Mouse (Mus musculus) C2C12 (cell line): ENCODE data around the gene Med6. TPM values are rescaled to one million over a fixed set of nuclear protein-coding genes. Genes with fewer than 3 reads are reported as not detected.

Source experiments
- H3K27me3 ChIP-seq: one replicate; pipeline ENCODE4 v1.6.1; 2011; ENCODE audit not compliant: control insufficient read depth, insufficient read depth, insufficient read length
- H3K36me3 ChIP-seq: one replicate; pipeline ENCODE4 v1.6.1; 2011; ENCODE audit not compliant: control insufficient read depth, insufficient read depth
- H3K4me3 ChIP-seq: one replicate; pipeline ENCODE4 v1.5.1; 2011; ENCODE audit warnings: mild to moderate bottlenecking, control low read depth; ENCODE audit not compliant: poor library complexity, insufficient read depth, severe bottlenecking
- H3K79me2 ChIP-seq: one replicate; pipeline ENCODE4 v1.6.1; 2011; ENCODE audit not compliant: control insufficient read depth, insufficient read depth
- H3K79me3 ChIP-seq: one replicate; pipeline ENCODE4 v1.6.1; 2011; ENCODE audit warnings: low read depth, control low read depth
- H3ac ChIP-seq: one replicate; pipeline ENCODE3; 2011; ENCODE audit warnings: low read depth; ENCODE audit not compliant: control insufficient read depth, insufficient read length
- CEBPB ChIP-seq: IDR thresholded peaks from one replicate; pipeline ENCODE4 v1.6.1; 2011; ENCODE audit warnings: low read depth, mild to moderate bottlenecking, control low read depth, moderate library complexity
- CTCF ChIP-seq: IDR thresholded peaks from one replicate; pipeline ENCODE4 v1.5.1; 2011; ENCODE audit not compliant: control insufficient read depth, insufficient read depth, insufficient read length
- FOSL1 ChIP-seq: IDR thresholded peaks from one replicate; pipeline ENCODE4 v1.8.0; 2011; ENCODE audit warnings: mild to moderate bottlenecking, low read length; ENCODE audit not compliant: poor library complexity, insufficient read depth, severe bottlenecking
- MAX ChIP-seq: IDR thresholded peaks from one replicate; pipeline ENCODE4 v1.6.1; 2011; ENCODE audit warnings: mild to moderate bottlenecking, control low read depth
- MYOD1 ChIP-seq: IDR thresholded peaks from one replicate; pipeline ENCODE4 v1.6.1; 2011; ENCODE audit warnings: low read depth; ENCODE audit not compliant: control insufficient read depth, insufficient read length
- MYOG ChIP-seq: IDR thresholded peaks from one replicate; pipeline ENCODE4 v1.6.1; 2011; ENCODE audit not compliant: control insufficient read depth, insufficient read length; ENCODE audit errors: extremely low read depth
- USF1 ChIP-seq: IDR thresholded peaks from one replicate; pipeline ENCODE4 v1.6.1; 2011; ENCODE audit warnings: low read depth, mild to moderate bottlenecking, control low read depth, moderate library complexity
- polyA plus RNA-seq: library from polyadenylated mRNA; unstranded; fragments of >200 nt; fragmentation: generic; extraction: Trizol; gene quantifications from one replicate; pipeline ENCODE4 v1.2.1, GENCODE M21; 2012; ENCODE audit warnings: missing spikeins

The Med6 gene
- polyA plus RNA-seq, 1 experiment = 34.4 TPM

- H3K27me3 ChIP-seq = no peaks in the 10 kb centered on the region
- no peaks in the 10 kb centered on the region for H3K79me3 ChIP-seq
- no peaks in the 10 kb centered on the region for H3K36me3 ChIP-seq
- H3K4me3 ChIP-seq = no peak overlapping the region
- H3ac ChIP-seq = no peak overlapping the region
- TF ChIP-seq CTCF (peak; percentile 40), CEBPB (no peak)
- no peaks in the 10 kb centered on the region for H3K79me2 ChIP-seq
Measured at GRCm38 (mm10) chr12:81619302-81619701, 24.5 kb upstream of the Med6 start.

- no peaks in the 10 kb centered on the region for H3K79me3 ChIP-seq
- no peak overlapping the region for H3ac ChIP-seq
- H3K27me3 ChIP-seq = no peaks in the 10 kb centered on the region
- no peaks in the 10 kb centered on the region for H3K36me3 ChIP-seq
- TF ChIP-seq USF1 (no peak), FOSL1 (no peak), MAX (no peak), MYOD1 (peak; percentile 61)
- no peak overlapping the region for H3K4me3 ChIP-seq
- H3K79me2 ChIP-seq = no peaks in the 10 kb centered on the region
Measured at GRCm38 (mm10) chr12:81616980-81617379, 22.2 kb upstream of the Med6 start.

GRCm38 (mm10) chr12:81615807-81616206 is 21.0 kb upstream of the Med6 start:
- no peak overlapping the region for H3K4me3 ChIP-seq
- no peaks in the 10 kb centered on the region for H3K79me3 ChIP-seq
- TF ChIP-seq CTCF = no peak
- no peak for TF ChIP-seq MYOD1
- TF ChIP-seq USF1 = no peak
- no peak for TF ChIP-seq FOSL1
- TF ChIP-seq MAX = no peak
- no peaks in the 10 kb centered on the region for H3K79me2 ChIP-seq
- H3ac ChIP-seq = no peak overlapping the region
- no peaks in the 10 kb centered on the region for H3K27me3 ChIP-seq
- H3K36me3 ChIP-seq = no peaks in the 10 kb centered on the region

GRCm38 (mm10) chr12:81609445-81609844 is 14.6 kb upstream of the Med6 start:
- no peak overlapping the region for H3ac ChIP-seq
- H3K79me2 ChIP-seq = no peaks in the 10 kb centered on the region
- TF ChIP-seq CEBPB (no peak), USF1 (no peak), MYOG (no peak), MYOD1 (no peak), FOSL1 (no peak), CTCF (no peak), MAX (no peak)
- H3K27me3 ChIP-seq = no peaks in the 10 kb centered on the region
- no peak overlapping the region for H3K4me3 ChIP-seq
- no peaks in the 10 kb centered on the region for H3K36me3 ChIP-seq
- no peaks in the 10 kb centered on the region for H3K79me3 ChIP-seq

- Histone ChIP-seq H3K36me3 (no peaks in the 10 kb centered on the region), H3K79me2 (no peaks in the 10 kb centered on the region), H3K4me3 (no peak overlapping the region), H3K79me3 (no peaks in the 10 kb centered on the region), H3ac (no peak overlapping the region), H3K27me3 (peaks cover 7% of the 10 kb centered on the region)
- TF ChIP-seq CEBPB (no peak), MAX (no peak), CTCF (no peak), MYOD1 (no peak), FOSL1 (no peak), MYOG (no peak), USF1 (no peak)
Measured at GRCm38 (mm10) chr12:81604995-81605784, 10.4 kb upstream of the Med6 start.

- Histone ChIP-seq H3K27me3 (peaks cover 6% of the 10 kb centered on the region), H3K4me3 (no peak overlapping the region), H3K79me2 (peaks cover 31% of the 10 kb centered on the region), H3K79me3 (peaks cover 28% of the 10 kb centered on the region), H3ac (no peak overlapping the region), H3K36me3 (no peaks in the 10 kb centered on the region)
- TF ChIP-seq USF1 = no peak
- no peak for TF ChIP-seq CTCF
- no peak for TF ChIP-seq MAX
- TF ChIP-seq MYOD1 = no peak
- no peak for TF ChIP-seq FOSL1
- no peak for TF ChIP-seq CEBPB
- no peak for TF ChIP-seq MYOG
Measured at GRCm38 (mm10) chr12:81596547-81597262, 1.9 kb upstream of the Med6 start.
